Mouse (Mus musculus) liver, embryonic 14.5 days (tissue): ENCODE results near the gene Tnip1. TPM values are rescaled to one million over a fixed set of nuclear protein-coding genes. Genes with fewer than 3 reads are reported as not detected.

ENCODE experiments used
- ATAC-seq: fragments of 200-750 bp; cut with Nextera tagmentation; 2 replicates; pipeline ENCODE4 v1.8.0; 2017; ENCODE audit warnings: moderate number of reproducible peaks, mild to moderate bottlenecking, moderate library complexity; ENCODE audit not compliant: insufficient read depth
- DNase-seq, 3 experiments: peaks; one replicate each; pipeline ENCODE4 v3.0.0-alpha.2; 2012 to 2013; ENCODE audit warnings: low read depth in 3 of 3, low spot score in 3 of 3
- H3K27ac ChIP-seq: fragments of 300-500 bp; sonication (generic); 2 replicates; pipeline ENCODE4 v1.5.1; 2014; ENCODE audit warnings: moderate library complexity, mild to moderate bottlenecking, control low read depth, inconsistent platforms
- H3K27me3 ChIP-seq: fragments of 300-500 bp; sonication (generic); 2 replicates; pipeline ENCODE4 v1.6.1; 2014; ENCODE audit warnings: mild to moderate bottlenecking, low read length, moderate library complexity; ENCODE audit not compliant: control insufficient read depth, insufficient read depth
- H3K36me3 ChIP-seq: fragments of 300-500 bp; sonication (generic); replicated peaks from 2 replicates; pipeline ENCODE4 v1.6.1; 2014; ENCODE audit warnings: low read depth; ENCODE audit not compliant: control insufficient read depth, insufficient read depth
- H3K4me1 ChIP-seq, 2 experiments: fragments of 200-500 bp in 1 of 2; fragments of 300-500 bp in 1 of 2; sonication (generic) in 1 of 2; replicated peaks; 2 replicates each; pipeline ENCODE4 v1.6.1; 2012 to 2014; ENCODE audit warnings: antibody characterized with exemption in 1 of 2, inconsistent platforms in 1 of 2, low read length in 1 of 2; ENCODE audit not compliant: control insufficient read depth in 2 of 2, insufficient read depth in 2 of 2
- H3K4me2 ChIP-seq: fragments of 300-500 bp; sonication (generic); 2 replicates; pipeline ENCODE4 v1.6.1; 2014; ENCODE audit warnings: low read depth, mild to moderate bottlenecking, control low read depth, moderate library complexity
- H3K4me3 ChIP-seq, 2 experiments: fragments of 200-500 bp in 1 of 2; fragments of 300-500 bp in 1 of 2; sonication (generic) in 1 of 2; 2 replicates each; pipeline ENCODE4 v1.5.1; 2012 to 2014; ENCODE audit warnings: low read depth in 2 of 2, low read length in 2 of 2, mild to moderate bottlenecking in 2 of 2, control low read depth in 1 of 2, inconsistent platforms in 1 of 2, moderate library complexity in 1 of 2; ENCODE audit not compliant: insufficient read depth in 1 of 2
- H3K9ac ChIP-seq: fragments of 300-500 bp; sonication (generic); replicated peaks from 2 replicates; pipeline ENCODE4 v1.6.1; 2014; ENCODE audit warnings: mild to moderate bottlenecking, control low read depth, moderate library complexity
- H3K9me3 ChIP-seq: fragments of 300-500 bp; sonication (generic); 2 replicates; pipeline ENCODE4 v1.6.1; 2016; ENCODE audit warnings: low read length, mixed read lengths; ENCODE audit not compliant: control insufficient read depth
- CTCF ChIP-seq: IDR thresholded peaks from 2 replicates; pipeline ENCODE4 v1.5.1; 2016; ENCODE audit warnings: antibody characterized with exemption, low read depth, control low read depth
- EP300 ChIP-seq: IDR thresholded peaks from 2 replicates; pipeline ENCODE4 v1.6.1; 2016; ENCODE audit warnings: antibody characterized with exemption, low read depth
- WGBS: fragments of 180-500 bp; shearing (Covaris S2); extraction: QIAGEN DNeasy Blood & Tissue Kit; methylation state at CpG from one replicate; pipeline ENCODE4 v1.1.7; 2014; ENCODE audit not compliant: insufficient replicate concordance; 5-methylcytosine and 5-hydroxymethylcytosine counted together
- polyA plus RNA-seq, 2 experiments: library from polyadenylated mRNA; depleted of rRNA in 1 of 2; stranded (reverse) in 1 of 2; unstranded in 1 of 2; fragments of >200 nt; fragmentation: Nextera tagmentation in 1 of 2; extraction: Ambion mirVana in 1 of 2; gene quantifications; 2 replicates each; pipeline versions ENCODE4 v1.2.1 to v1.2.3; 2012 to 2014

Tnip1 gene
- polyA plus RNA-seq, 2 experiments = 3.6 to 5.2 TPM

DNA sequence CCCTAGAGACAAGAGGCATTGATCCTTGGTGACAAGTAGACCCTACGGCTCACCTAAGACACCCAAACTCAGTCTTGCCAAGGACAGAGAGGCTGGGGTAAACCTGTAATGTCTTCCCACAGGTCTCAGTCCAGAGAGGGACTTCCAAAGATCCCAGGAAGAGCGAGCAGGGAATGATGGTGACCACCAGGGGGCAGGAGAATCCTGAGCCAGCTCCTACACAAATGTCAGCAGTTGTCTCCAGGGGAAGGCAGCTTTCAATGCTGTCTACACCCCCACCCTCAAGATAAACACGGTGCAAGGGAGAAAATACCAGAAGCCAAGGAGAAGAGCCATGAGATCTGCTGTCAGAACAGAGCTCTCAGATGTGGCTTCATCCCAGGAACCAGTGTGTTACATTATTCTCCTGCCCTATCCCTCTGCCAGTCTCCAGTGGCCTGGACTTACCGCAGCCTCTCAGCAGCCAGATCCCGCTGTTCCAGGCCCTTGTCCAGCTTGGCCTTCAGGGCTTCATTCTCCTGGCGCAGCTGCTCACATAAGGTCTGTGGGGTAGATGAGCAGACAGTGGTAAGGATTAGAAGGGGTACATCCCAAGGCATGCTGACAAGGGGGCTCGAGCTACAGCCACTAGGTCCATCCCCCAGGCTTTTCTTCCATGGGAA, 32.3 kb downstream of the Tnip1 start:
- no peak overlapping the region for H3K27ac ChIP-seq
- ATAC-seq = no peak
- no peak overlapping the region for H3K4me3 ChIP-seq
- H3K4me2 ChIP-seq = no peak overlapping the region
- no peaks in the 10 kb centered on the region for H3K4me1 ChIP-seq
- TF ChIP-seq CTCF (peak; percentile 79), EP300 (no peak)
- no peaks in the 10 kb centered on the region for H3K36me3 ChIP-seq
- no peaks in the 10 kb centered on the region for H3K27me3 ChIP-seq
- 58% methylated on average over 7 of the region's 7 CpGs for WGBS
- no peaks in the 10 kb centered on the region for H3K9me3 ChIP-seq
- DNase-seq = no peak
- no peak overlapping the region for H3K9ac ChIP-seq

- H3K9me3 ChIP-seq = no peaks in the 10 kb centered on the region
- no peak overlapping the region for H3K4me2 ChIP-seq
- H3K27ac ChIP-seq = no peak overlapping the region
- no peaks in the 10 kb centered on the region for H3K4me1 ChIP-seq
- no peak for ATAC-seq
- no peak for DNase-seq
- TF ChIP-seq CTCF (no peak), EP300 (no peak)
- H3K9ac ChIP-seq = no peak overlapping the region
- WGBS = 74% methylated on average over 8 of the region's 8 CpGs
- H3K27me3 ChIP-seq = no peaks in the 10 kb centered on the region
- no peaks in the 10 kb centered on the region for H3K36me3 ChIP-seq
- H3K4me3 ChIP-seq = no peak overlapping the region
These were observed 33.0 kb downstream of the Tnip1 start for GRCm38 (mm10) chr11:54929744-54930143.

DNA sequence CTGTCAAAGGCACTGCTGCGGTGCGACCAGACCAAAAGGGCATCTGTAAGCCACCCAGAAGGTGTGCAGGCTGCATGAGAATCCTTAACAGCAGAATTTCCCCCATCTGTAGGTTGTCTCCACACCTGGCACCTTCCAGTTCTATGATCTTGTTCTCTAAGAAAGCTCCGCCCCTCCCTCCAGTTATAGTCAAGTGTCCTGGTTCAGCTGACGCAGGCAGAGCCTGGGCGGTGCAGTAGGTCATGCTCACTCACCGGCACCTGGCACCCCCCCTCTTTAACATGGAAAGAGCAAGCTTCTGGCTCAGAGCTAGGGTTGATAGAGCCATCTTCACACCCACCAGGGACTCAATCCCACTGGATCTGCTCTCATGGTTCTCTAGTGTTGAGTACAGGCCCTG, 33.4 kb downstream of the Tnip1 start:
- H3K9ac ChIP-seq = no peak overlapping the region
- no peak overlapping the region for H3K4me3 ChIP-seq
- no peak overlapping the region for H3K27ac ChIP-seq
- no peaks in the 10 kb centered on the region for H3K36me3 ChIP-seq
- ATAC-seq (no peak), DNase-seq (no peak)
- no peaks in the 10 kb centered on the region for H3K4me1 ChIP-seq
- TF ChIP-seq CTCF = no peak
- no peak for TF ChIP-seq EP300
- no peak overlapping the region for H3K4me2 ChIP-seq
- H3K27me3 ChIP-seq = no peaks in the 10 kb centered on the region
- 82% methylated on average over 6 of the region's 6 CpGs for WGBS
- H3K9me3 ChIP-seq = no peaks in the 10 kb centered on the region

DNA sequence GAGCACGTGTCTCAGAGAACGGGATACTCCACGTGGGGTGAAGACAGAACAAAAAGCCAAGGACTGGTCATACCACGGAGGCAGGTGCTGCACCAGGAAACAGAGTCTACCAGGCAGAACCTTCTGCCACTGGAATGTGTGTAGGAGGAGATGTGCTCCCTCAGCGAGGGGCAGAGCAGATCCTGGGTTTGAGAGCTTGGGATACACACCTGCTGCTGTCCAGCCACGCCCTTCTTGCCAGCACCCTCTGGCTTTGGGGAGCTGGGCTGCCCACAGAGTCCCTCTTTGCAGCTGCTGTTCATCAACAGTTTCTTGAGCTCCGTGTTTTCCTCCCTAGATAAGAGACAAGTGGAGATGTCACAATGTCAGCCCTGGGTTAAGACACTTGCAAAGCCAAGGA, 33.8 kb downstream of the Tnip1 start:
- Histone ChIP-seq H3K27ac (no peak overlapping the region), H3K4me1 (no peaks in the 10 kb centered on the region), H3K4me2 (no peak overlapping the region), H3K9me3 (no peaks in the 10 kb centered on the region), H3K4me3 (no peak overlapping the region), H3K27me3 (no peaks in the 10 kb centered on the region), H3K36me3 (no peaks in the 10 kb centered on the region), H3K9ac (no peak overlapping the region)
- WGBS = 58% methylated on average over 7 of the region's 7 CpGs
- TF ChIP-seq CTCF (no peak), EP300 (no peak)
- DNase-seq = no peak
- ATAC-seq = no peak

GRCm38 (mm10) chr11:54928219-54928618, 34.5 kb downstream of the Tnip1 start:
- H3K36me3 ChIP-seq = no peaks in the 10 kb centered on the region

More at GRCm38 (mm10) chr11:54928219-54928618, 34.5 kb downstream of the Tnip1 start:
- 75% methylated on average over 3 of the region's 3 CpGs for WGBS
- H3K4me2 ChIP-seq = no peak overlapping the region
- no peaks in the 10 kb centered on the region for H3K9me3 ChIP-seq
- ATAC-seq (no peak), DNase-seq (no peak)
- no peaks in the 10 kb centered on the region for H3K4me1 ChIP-seq
- no peak overlapping the region for H3K27ac ChIP-seq
- no peak overlapping the region for H3K9ac ChIP-seq
- no peaks in the 10 kb centered on the region for H3K27me3 ChIP-seq
- no peak for TF ChIP-seq CTCF
- TF ChIP-seq EP300 = no peak
- no peak overlapping the region for H3K4me3 ChIP-seq
